Mouse (Mus musculus) forebrain, embryonic 12.5 days (tissue): ENCODE data around the gene Zfp410. TPM values are rescaled to one million over a fixed set of nuclear protein-coding genes. Genes with fewer than 3 reads are reported as not detected.
A peak's percentile ranks its signal among the peaks of the same experiment; 100 is the strongest.
"Not testable (repeated sequence)": the region's sequence is repeated elsewhere in the genome, so short reads cannot be mapped to it uniquely, and the experiment has no call there.

Experiments used
- ATAC-seq: fragments of 200-750 bp; cut with Nextera tagmentation; 2 replicates; pipeline ENCODE4 v1.8.0; 2017; ENCODE audit warnings: moderate TSS enrichment; ENCODE audit not compliant: low FRiP score
- H3K27ac ChIP-seq: fragments of 300-500 bp; sonication (generic); 2 replicates; pipeline ENCODE4 v1.5.1; 2016; ENCODE audit warnings: mild to moderate bottlenecking
- H3K27me3 ChIP-seq: fragments of 300-500 bp; sonication (generic); 2 replicates; pipeline ENCODE4 v1.6.1; 2016; ENCODE audit warnings: mild to moderate bottlenecking
- H3K36me3 ChIP-seq: fragments of 300-500 bp; sonication (generic); replicated peaks from 2 replicates; pipeline ENCODE4 v1.6.1; 2016; ENCODE audit warnings: mild to moderate bottlenecking
- H3K4me1 ChIP-seq: fragments of 300-500 bp; sonication (generic); 2 replicates; pipeline ENCODE4 v1.6.1; 2016
- H3K4me2 ChIP-seq: fragments of 300-500 bp; sonication (generic); 2 replicates; pipeline ENCODE4 v1.6.1; 2016; ENCODE audit warnings: mild to moderate bottlenecking, moderate library complexity
- H3K4me3 ChIP-seq: fragments of 300-500 bp; sonication (generic); replicated peaks from 2 replicates; pipeline ENCODE4 v1.5.1; 2016; ENCODE audit warnings: mild to moderate bottlenecking
- H3K9ac ChIP-seq: fragments of 300-500 bp; sonication (generic); 2 replicates; pipeline ENCODE4 v1.6.1; 2016; ENCODE audit warnings: mild to moderate bottlenecking
- H3K9me3 ChIP-seq: fragments of 300-500 bp; sonication (generic); 2 replicates; pipeline ENCODE4 v1.6.1; 2016
- WGBS: fragments of 180-500 bp; shearing (Covaris S2); methylation state at CpG from one replicate; pipeline ENCODE4 v1.1.7; 2016; 5-methylcytosine and 5-hydroxymethylcytosine counted together
- polyA plus RNA-seq: library from polyadenylated mRNA; unstranded; fragments of >200 nt; fragmentation: Nextera tagmentation; extraction: Ambion mirVana; gene quantifications from 2 replicates; pipeline ENCODE4 v1.2.1, GENCODE M21; 2016

Gene Zfp410
- polyA plus RNA-seq, 1 experiment from 2014 or later = 114 TPM

DNA sequence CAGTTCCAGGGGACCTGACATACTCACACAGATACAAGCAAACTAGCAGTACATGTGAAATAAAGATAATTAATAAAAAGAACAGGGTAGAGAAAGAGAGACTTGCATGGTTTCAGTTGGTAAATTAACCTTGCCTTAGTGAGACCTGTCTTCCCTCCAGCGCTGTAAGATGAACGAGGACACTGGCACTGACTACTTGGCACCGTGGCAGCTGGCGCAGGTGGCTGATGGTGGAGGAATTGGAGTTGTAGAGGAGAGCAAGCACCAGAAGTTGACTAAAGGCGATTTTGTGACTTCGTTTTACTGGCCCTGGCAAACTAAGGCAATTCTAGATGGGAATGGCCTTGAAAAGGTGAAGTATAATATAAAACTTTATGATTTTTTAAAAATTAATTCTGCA lies 18.8 kb upstream of the Zfp410 start:
- Histone ChIP-seq H3K4me2 (no peak overlapping the region), H3K4me3 (no peak overlapping the region), H3K27me3 (no peaks in the 10 kb centered on the region), H3K36me3 (peaks cover 12% of the 10 kb centered on the region), H3K9ac (no peak overlapping the region), H3K4me1 (no peaks in the 10 kb centered on the region), H3K9me3 (no peaks in the 10 kb centered on the region), H3K27ac (no peak overlapping the region)
- WGBS = 95% methylated on average over 6 of the region's 6 CpGs
- ATAC-seq = no peak

- WGBS = 92% methylated on average over 2 of the region's 2 CpGs
- no peak overlapping the region for H3K4me3 ChIP-seq
- no peak overlapping the region for H3K4me2 ChIP-seq
- no peaks in the 10 kb centered on the region for H3K9me3 ChIP-seq
- H3K27me3 ChIP-seq = no peaks in the 10 kb centered on the region
- H3K27ac ChIP-seq = no peak overlapping the region
- ATAC-seq = no peak
- peaks cover 3% of the 10 kb centered on the region; the same call in 1 of the 2 replicates for H3K36me3 ChIP-seq
- H3K4me1 ChIP-seq = no peaks in the 10 kb centered on the region
- H3K9ac ChIP-seq = no peak overlapping the region
Measured at GRCm38 (mm10) chr12:84299265-84299664, 17.4 kb upstream of the Zfp410 start.

- no peaks in the 10 kb centered on the region; the same call in 1 of the 2 replicates for H3K36me3 ChIP-seq
- no peaks in the 10 kb centered on the region for H3K27me3 ChIP-seq
- no peak overlapping the region for H3K4me3 ChIP-seq
- no peak overlapping the region for H3K4me2 ChIP-seq
- H3K27ac ChIP-seq = no peak overlapping the region
- H3K9ac ChIP-seq = no peak overlapping the region
- H3K4me1 ChIP-seq = no peaks in the 10 kb centered on the region
- H3K9me3 ChIP-seq = no peaks in the 10 kb centered on the region
- no peak for ATAC-seq
- WGBS = 92% methylated on average over 5 of the region's 5 CpGs
Measured at GRCm38 (mm10) chr12:84304101-84304500, 12.6 kb upstream of the Zfp410 start.

GRCm38 (mm10) chr12:84304554-84304953 lies 12.1 kb upstream of the Zfp410 start:
- no peaks in the 10 kb centered on the region for H3K9me3 ChIP-seq
- H3K27me3 ChIP-seq = no peaks in the 10 kb centered on the region
- H3K36me3 ChIP-seq = no peaks in the 10 kb centered on the region; the same call in 1 of the 2 replicates
- WGBS = 88% methylated on average over 1 of the region's 1 CpGs
- H3K4me1 ChIP-seq = no peaks in the 10 kb centered on the region
- H3K4me2 ChIP-seq = no peak overlapping the region
- ATAC-seq = no peak
- H3K27ac ChIP-seq = no peak overlapping the region
- no peak overlapping the region for H3K4me3 ChIP-seq
- no peak overlapping the region for H3K9ac ChIP-seq

DNA sequence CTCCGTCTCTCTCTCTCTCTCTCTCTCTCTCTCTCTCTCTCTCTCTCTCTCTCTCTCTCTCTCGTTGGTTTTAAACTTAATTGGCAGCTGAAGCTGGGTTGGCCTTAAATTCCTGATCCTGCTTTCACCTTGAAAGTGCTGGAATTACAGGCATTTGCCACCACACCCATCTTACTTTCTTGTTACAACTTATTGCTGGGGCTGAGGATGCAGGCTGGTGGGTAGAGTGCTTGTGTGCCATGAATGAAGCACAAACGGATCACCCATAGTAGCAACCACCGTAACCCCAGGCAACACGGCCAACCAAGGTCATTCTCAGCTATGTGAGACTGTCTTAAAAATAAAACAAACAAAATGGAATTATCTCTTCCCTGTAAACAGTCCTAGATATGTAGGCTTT lies 5.3 kb upstream of the Zfp410 start:
- Histone ChIP-seq H3K27me3 (no peaks in the 10 kb centered on the region), H3K4me3 (no peak overlapping the region), H3K9me3 (no peaks in the 10 kb centered on the region), H3K9ac (no peak overlapping the region), H3K36me3 (no peaks in the 10 kb centered on the region), H3K4me1 (peaks cover 5% of the 10 kb centered on the region), H3K4me2 (no peak overlapping the region), H3K27ac (no peak overlapping the region)
- WGBS = 82% methylated on average over 4 of the region's 5 CpGs
- ATAC-seq = no peak

DNA sequence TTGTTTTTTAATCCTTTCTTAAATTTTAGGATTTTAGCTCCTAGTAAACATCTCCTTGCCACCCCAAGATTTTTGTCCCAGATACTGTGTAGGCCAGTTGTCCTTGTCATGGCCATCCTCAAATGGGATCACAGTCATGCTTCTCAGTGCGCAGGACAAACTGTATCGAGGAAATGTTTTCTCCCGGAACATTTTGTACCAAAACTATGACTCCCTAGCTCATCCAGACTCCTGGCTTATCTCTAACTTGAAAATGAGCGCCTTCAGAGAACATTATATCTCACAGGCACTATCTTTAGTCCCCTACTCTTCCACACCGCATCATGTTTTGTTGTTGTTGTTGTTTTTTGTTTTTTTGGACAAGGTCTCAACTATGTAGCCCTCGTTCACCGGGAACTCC lies 646 bp upstream of the Zfp410 start:
- H3K4me3 ChIP-seq = peak overlapping the region; percentile 87
- 46% methylated on average over 7 of the region's 7 CpGs for WGBS
- H3K36me3 ChIP-seq = no peaks in the 10 kb centered on the region
- H3K9me3 ChIP-seq = no peaks in the 10 kb centered on the region
- H3K4me2 ChIP-seq = peak overlapping the region; percentile 70
- H3K9ac ChIP-seq = peak overlapping the region; percentile 93
- H3K27ac ChIP-seq = no peak overlapping the region
- no peaks in the 10 kb centered on the region for H3K27me3 ChIP-seq
- peaks cover 27% of the 10 kb centered on the region for H3K4me1 ChIP-seq
- ATAC-seq = no peak

GRCm38 (mm10) chr12:84327111-84327512 lies 10.5 kb downstream of the Zfp410 start:
- no peak overlapping the region for H3K4me2 ChIP-seq
- WGBS = 91% methylated on average over 4 of the region's 4 CpGs

DNA sequence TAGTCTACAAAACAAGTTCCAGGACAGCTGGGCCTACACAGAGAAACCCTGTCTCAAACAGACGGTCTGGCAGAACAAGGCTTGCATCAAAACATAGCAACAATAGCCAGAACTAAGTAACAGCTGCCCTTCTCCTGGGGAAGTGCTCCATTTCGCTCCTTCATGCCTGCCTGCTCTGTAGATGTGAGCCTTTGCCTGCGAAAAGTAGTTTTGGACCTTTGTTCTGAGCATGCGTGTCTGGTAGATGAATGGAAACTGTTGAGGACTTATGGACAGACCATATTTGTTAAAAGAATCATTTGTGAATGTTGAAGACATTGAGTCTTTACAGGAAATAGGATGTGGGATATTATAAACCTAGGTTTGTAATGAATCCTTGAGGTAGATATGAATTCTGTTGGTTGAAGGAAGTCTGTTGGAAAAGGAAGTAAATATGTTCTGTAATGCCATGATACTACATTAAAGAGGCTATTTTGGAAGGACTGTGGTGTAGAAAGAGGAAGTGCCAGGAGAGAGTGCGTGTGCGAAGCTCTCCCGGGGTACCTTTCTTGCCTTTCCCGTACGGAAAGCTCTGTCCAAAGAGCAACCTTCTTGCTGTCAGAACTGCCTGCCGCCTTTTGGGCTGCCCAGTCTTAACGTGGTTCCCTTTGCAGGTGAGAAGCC lies 20.4 kb downstream of the Zfp410 start:
- Histone ChIP-seq H3K27me3 (no peaks in the 10 kb centered on the region), H3K9me3 (no peaks in the 10 kb centered on the region), H3K4me2 (no peak overlapping the region), H3K36me3 (peaks cover 90% of the 10 kb centered on the region), H3K4me1 (no peaks in the 10 kb centered on the region), H3K27ac (no peak overlapping the region), H3K9ac (no peak overlapping the region), H3K4me3 (no peak overlapping the region)
- 95% methylated on average over 11 of the region's 11 CpGs for WGBS
- ATAC-seq = no peak

More at GRCm38 (mm10) chr12:84327111-84327512, 10.5 kb downstream of the Zfp410 start:
- Histone ChIP-seq H3K9me3 (no peaks in the 10 kb centered on the region), H3K36me3 (peaks cover 57% of the 10 kb centered on the region), H3K9ac (no peak overlapping the region), H3K4me3 (no peak overlapping the region), H3K27ac (no peak overlapping the region), H3K27me3 (no peaks in the 10 kb centered on the region), H3K4me1 (no peaks in the 10 kb centered on the region)
- no peak for ATAC-seq

DNA sequence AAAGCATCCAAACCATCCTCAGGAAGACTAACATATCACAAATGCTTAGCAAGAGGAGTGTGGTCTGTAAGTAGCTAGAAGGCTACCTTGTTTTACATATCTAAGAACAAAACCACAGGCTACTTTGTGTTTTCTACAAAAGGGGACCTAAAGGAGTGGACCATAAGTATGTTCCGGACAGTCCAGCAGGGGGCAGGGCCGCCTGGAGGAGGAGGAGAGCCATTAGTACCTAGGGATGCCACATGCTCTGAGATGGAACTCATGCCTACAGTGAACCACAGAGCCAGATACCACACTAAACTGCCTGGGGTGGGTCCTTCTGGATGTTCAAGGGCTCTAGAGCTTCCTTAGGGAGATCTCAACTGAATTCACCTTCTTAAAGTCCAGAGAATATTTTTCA lies 30.5 kb downstream of the Zfp410 start:
- H3K4me3 ChIP-seq = no peak overlapping the region
- H3K9ac ChIP-seq = no peak overlapping the region
- peaks cover 67% of the 10 kb centered on the region for H3K36me3 ChIP-seq
- no peaks in the 10 kb centered on the region for H3K27me3 ChIP-seq
- WGBS = 22% methylated on average over 2 of the region's 2 CpGs
- no peak overlapping the region for H3K27ac ChIP-seq
- ATAC-seq = no peak
- H3K4me1 ChIP-seq = peaks cover 13% of the 10 kb centered on the region
- no peaks in the 10 kb centered on the region for H3K9me3 ChIP-seq
- H3K4me2 ChIP-seq = no peak overlapping the region

DNA sequence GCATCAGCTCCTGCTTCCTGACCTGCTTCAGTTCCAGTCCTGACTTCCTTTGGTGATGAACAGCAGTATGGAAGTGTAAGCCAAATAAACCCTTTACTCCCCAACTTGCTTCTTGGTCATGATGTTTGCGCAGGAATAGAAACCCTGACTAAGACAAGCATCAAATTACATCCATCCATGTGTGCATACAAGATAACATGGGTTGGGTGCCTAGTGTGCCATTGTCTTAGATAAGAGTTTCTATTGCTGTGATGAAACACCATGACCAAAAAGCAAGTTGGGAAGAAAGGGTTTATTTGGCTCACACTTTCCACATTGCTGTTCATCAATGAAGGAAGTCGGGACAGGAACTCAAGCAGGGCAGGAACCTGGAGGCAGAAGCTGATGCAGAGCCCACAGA lies 42.0 kb downstream of the Zfp410 start:
- peaks cover 18% of the 10 kb centered on the region for H3K4me1 ChIP-seq
- not testable (repeated sequence) for ATAC-seq, H3K4me2 ChIP-seq, H3K9me3 ChIP-seq, H3K9ac ChIP-seq, H3K27me3 ChIP-seq, H3K4me3 ChIP-seq, H3K27ac ChIP-seq
- H3K36me3 ChIP-seq = peaks cover 36% of the 10 kb centered on the region
- WGBS = 87% methylated on average over 2 of the region's 2 CpGs

DNA sequence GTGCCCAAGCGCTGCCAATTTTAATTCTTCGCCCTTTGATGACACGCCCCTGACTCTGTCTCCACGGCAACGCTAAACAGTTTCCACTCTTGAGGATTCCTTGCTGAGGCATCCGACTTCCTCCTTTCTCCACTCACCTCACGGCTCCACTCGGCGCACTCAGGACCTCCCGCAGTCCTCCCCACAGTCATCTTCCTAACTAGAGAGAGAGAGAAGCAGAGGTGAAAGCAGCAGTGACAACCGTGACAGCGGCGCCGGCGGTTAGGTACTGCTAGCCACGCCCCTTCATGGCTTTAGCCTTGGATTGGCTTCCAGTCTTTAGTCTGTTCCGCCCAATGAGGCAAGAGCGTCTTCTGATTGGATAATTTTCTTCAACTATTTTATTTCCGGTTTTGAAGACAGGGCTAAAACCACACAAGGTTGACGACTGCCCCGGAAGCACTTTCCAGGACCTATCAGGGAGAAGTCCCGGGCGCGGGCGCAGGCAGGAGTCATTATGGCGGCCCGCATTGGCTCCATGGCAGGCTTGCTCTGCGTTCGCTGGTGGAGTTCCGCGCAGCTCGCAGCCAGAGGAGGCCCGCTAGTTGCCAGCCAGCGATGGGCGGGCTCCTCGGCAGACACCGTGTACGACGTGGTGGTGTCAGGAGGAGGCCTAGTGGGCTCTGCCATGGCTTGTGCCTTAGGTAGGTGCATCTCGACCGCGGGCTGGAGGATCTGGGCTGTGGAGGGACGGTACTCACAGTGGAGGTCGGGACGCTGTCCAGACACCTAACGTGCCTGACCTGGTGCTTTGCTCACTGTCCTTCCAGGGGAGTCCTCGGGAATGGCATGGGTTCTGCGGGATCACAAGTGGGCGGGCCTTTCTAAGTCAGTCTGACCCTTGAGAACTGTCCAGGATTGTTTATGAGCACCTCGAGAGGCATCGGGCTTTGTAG lies 45.2 kb downstream of the Zfp410 start, which contains the start of the genes Coq6 and Fam161b:
Coq6 (plus strand) TSS at position 103 of the 935 bp plus-strand sequence.
Fam161b (minus strand) TSS at position 279 of the 935 bp plus-strand sequence.
- WGBS = under 1% methylated on average over 51 of the region's 51 CpGs
- Histone ChIP-seq H3K9me3 (no peaks in the 10 kb centered on the region), H3K9ac (peak within 1 kb of the TSS; percentile 84), H3K27ac (peak within 1 kb of the TSS; percentile 59), H3K27me3 (no peaks in the 10 kb centered on the region), H3K4me1 (peaks cover 18% of the 10 kb centered on the region), H3K36me3 (peaks cover 8% of the 10 kb centered on the region), H3K4me3 (peak within 1 kb of the TSS; percentile 74), H3K4me2 (peak within 1 kb of the TSS; percentile 72)
- peak; percentile 99 for ATAC-seq

GRCm38 (mm10) chr12:84362872-84363271 lies 46.2 kb downstream of the Zfp410 start:
- Histone ChIP-seq H3K9ac (no peak overlapping the region), H3K9me3 (no peaks in the 10 kb centered on the region), H3K4me2 (peak overlapping the region; percentile 72), H3K36me3 (peaks cover 9% of the 10 kb centered on the region), H3K4me3 (peak overlapping the region; percentile 74), H3K27me3 (no peaks in the 10 kb centered on the region), H3K27ac (no peak overlapping the region), H3K4me1 (peaks cover 18% of the 10 kb centered on the region)
- WGBS = 77% methylated on average over 2 of the region's 2 CpGs
- ATAC-seq = no peak
